Mouse (Mus musculus) urinary bladder, adult 18-20 months (tissue): ENCODE data around the gene Cyb561d2.
"Not testable (repeated sequence)": the region's sequence is repeated elsewhere in the genome, so short reads cannot be mapped to it uniquely, and the experiment has no call there.

Experiments used
- DNase-seq, 2 experiments: peaks; one replicate each; pipeline ENCODE4 v3.0.0; 2022; ENCODE audit warnings: low spot score in 2 of 2, mixed read lengths in 2 of 2

The Cyb561d2 gene

GRCm38 (mm10) chr9:107571534-107572326, 29.7 kb upstream of the Cyb561d2 start:
- DNase-seq: no peak

GRCm38 (mm10) chr9:107570845-107571244, 28.9 kb upstream of the Cyb561d2 start:
- peak in 1 of 2 experiments; percentile 41 for DNase-seq

GRCm38 (mm10) chr9:107570016-107570415, 28.0 kb upstream of the Cyb561d2 start:
- peak in 1 of 2 experiments; percentile 33 for DNase-seq

- DNase-seq: no peak
Measured at GRCm38 (mm10) chr9:107569270-107569669, 27.3 kb upstream of the Cyb561d2 start.

- DNase-seq: peak; percentile 79 to 83
Measured at GRCm38 (mm10) chr9:107568331-107569261, 26.6 kb upstream of the Cyb561d2 start.

GRCm38 (mm10) chr9:107567702-107568319, 25.8 kb upstream of the Cyb561d2 start, which contains the start of gene Hyal2:
TSS of gene Hyal2 (plus strand) at chr9:107567945.
- no peak for DNase-seq

- DNase-seq: no peak
Measured at GRCm38 (mm10) chr9:107566855-107567254, 24.9 kb upstream of the Cyb561d2 start.

GRCm38 (mm10) chr9:107566041-107566709, 24.2 kb upstream of the Cyb561d2 start:
- DNase-seq: peak in 1 of 2 experiments; percentile 78

- not testable (repeated sequence) for DNase-seq
Measured at GRCm38 (mm10) chr9:107565556-107565955, 23.6 kb upstream of the Cyb561d2 start.

GRCm38 (mm10) chr9:107563029-107563581, 21.1 kb upstream of the Cyb561d2 start, which contains the start of gene Tusc2:
TSS of gene Tusc2 (plus strand) at chr9:107563255.
- DNase-seq: peak; percentile 91 to 93

GRCm38 (mm10) chr9:107556346-107556745, 14.4 kb upstream of the Cyb561d2 start:
- no peak for DNase-seq

- no peak for DNase-seq
Measured at GRCm38 (mm10) chr9:107555701-107556100, 13.7 kb upstream of the Cyb561d2 start.

- DNase-seq: peak in 1 of 2 experiments; percentile 59
Measured at GRCm38 (mm10) chr9:107555031-107555457, 13.1 kb upstream of the Cyb561d2 start.

- peak; percentile 87 to 91 for DNase-seq
Measured at GRCm38 (mm10) chr9:107554319-107554825, 12.4 kb upstream of the Cyb561d2 start.

- no peak for DNase-seq
Measured at GRCm38 (mm10) chr9:107553541-107554318, 11.7 kb upstream of the Cyb561d2 start.

GRCm38 (mm10) chr9:107552690-107553393, 10.8 kb upstream of the Cyb561d2 start:
- no peak for DNase-seq

- no peak for DNase-seq
Measured at GRCm38 (mm10) chr9:107551890-107552355, 9.9 kb upstream of the Cyb561d2 start.

GRCm38 (mm10) chr9:107551117-107551889, 9.3 kb upstream of the Cyb561d2 start, which contains the start of gene Rassf1:
TSS of gene Rassf1 (plus strand) at chr9:107551555.
- peak; percentile 60 to 67 for DNase-seq
